Mouse (Mus musculus) lung, adult 2 months (tissue): ENCODE measurements around the gene Spg7.

Experiments
- CTCF ChIP-seq: fragments of 200-500 bp; IDR thresholded peaks from 2 replicates; pipeline ENCODE4 v1.5.1; 2011; ENCODE audit warnings: mild to moderate bottlenecking, low read length, control low read depth; ENCODE audit not compliant: insufficient read depth
- POLR2A ChIP-seq: fragments of 200-500 bp; IDR thresholded peaks from 2 replicates; pipeline ENCODE4 v1.6.1; 2011; ENCODE audit warnings: low read depth, mild to moderate bottlenecking, control low read depth, low read length, borderline replicate concordance; ENCODE audit errors: extremely low read depth

GRCm38 (mm10) chr8:123135406-123135805, 72.7 kb downstream of the Spg7 start:
- TF ChIP-seq CTCF (no peak), POLR2A (no peak)
